Mouse (Mus musculus): ENCODE results near the gene Spdya. TPM values are rescaled to one million over a fixed set of nuclear protein-coding genes. Genes with fewer than 3 reads are reported as not detected.

Gene Spdya
- polyA plus RNA-seq, 1 experiment from 2014 or later: 0.62 TPM

GRCm38 (mm10) chr17:71616319-71617032, 64.6 kb downstream of the Spdya start:
- H3K9ac ChIP-seq (ENCODE audit: low read length): peak overlapping the region; percentile 95
- H3K4me3 ChIP-seq (ENCODE audit: low read depth, low read length): peak overlapping the region; percentile 100
- peak; percentile 32 for DNase-seq (ENCODE audit: low spot score)
- no peak for TF ChIP-seq EP300 (optimal IDR thresholded peaks at IDR 0.05)
- no peak for TF ChIP-seq CTCF (IDR thresholded peaks at IDR 0.05; ENCODE audit: low read depth)
- H3K9me3 ChIP-seq (ENCODE audit: control insufficient read depth, low read length): no peaks in the 10 kb centered on the region
- no peaks in the 10 kb centered on the region for H3K36me3 ChIP-seq (ENCODE audit: control insufficient read depth, insufficient read depth, low read length)
- H3K27ac ChIP-seq (replicated peaks): peak overlapping the region; percentile 83
- H3K27me3 ChIP-seq (ENCODE audit: control insufficient read depth, insufficient read depth, low read length): no peaks in the 10 kb centered on the region
- H3K4me2 ChIP-seq (replicated peaks; ENCODE audit: low read depth): peak overlapping the region; percentile 88
- under 1% methylated on average over 48 of the region's 73 CpGs for WGBS
- peak; percentile 82 for ATAC-seq (ENCODE audit: low FRiP score, low TSS enrichment)
- H3K4me1 ChIP-seq (replicated peaks; ENCODE audit: control insufficient read depth, insufficient read depth): no peaks in the 10 kb centered on the region

- H3K36me3 ChIP-seq (ENCODE audit: control insufficient read depth, insufficient read depth, low read length): no peaks in the 10 kb centered on the region
- H3K27ac ChIP-seq (replicated peaks): peak overlapping the region; percentile 83
- WGBS: under 1% methylated on average over 10 of the region's 10 CpGs
- H3K27me3 ChIP-seq (ENCODE audit: control insufficient read depth, insufficient read depth, low read length): no peaks in the 10 kb centered on the region
- TF ChIP-seq CTCF (IDR thresholded peaks at IDR 0.05; ENCODE audit: low read depth) (no peak), EP300 (optimal IDR thresholded peaks at IDR 0.05) (no peak)
- DNase-seq (ENCODE audit: low spot score): peak; percentile 18
- H3K4me3 ChIP-seq (ENCODE audit: low read depth, low read length): peak overlapping the region; percentile 100
- no peak for ATAC-seq (ENCODE audit: low FRiP score, low TSS enrichment)
- no peaks in the 10 kb centered on the region for H3K4me1 ChIP-seq (replicated peaks; ENCODE audit: control insufficient read depth, insufficient read depth)
- H3K9me3 ChIP-seq (ENCODE audit: control insufficient read depth, low read length): no peaks in the 10 kb centered on the region
- peak overlapping the region; percentile 88 for H3K4me2 ChIP-seq (replicated peaks; ENCODE audit: low read depth)
- H3K9ac ChIP-seq (ENCODE audit: low read length): peak overlapping the region; percentile 95
Measured at GRCm38 (mm10) chr17:71617033-71617362, 65.1 kb downstream of the Spdya start.

GRCm38 (mm10) chr17:71617974-71618373, 66.1 kb downstream of the Spdya start:
- H3K9me3 ChIP-seq (ENCODE audit: control insufficient read depth, low read length): no peaks in the 10 kb centered on the region
- no peaks in the 10 kb centered on the region for H3K4me1 ChIP-seq (replicated peaks; ENCODE audit: control insufficient read depth, insufficient read depth)
- H3K4me2 ChIP-seq (replicated peaks; ENCODE audit: low read depth): peak overlapping the region; percentile 88
- no peak for DNase-seq (ENCODE audit: low spot score)
- no peak overlapping the region for H3K4me3 ChIP-seq (ENCODE audit: low read depth, low read length)
- no peak for TF ChIP-seq CTCF (IDR thresholded peaks at IDR 0.05; ENCODE audit: low read depth)
- no peak for TF ChIP-seq EP300 (optimal IDR thresholded peaks at IDR 0.05)
- H3K9ac ChIP-seq (ENCODE audit: low read length): no peak overlapping the region
- no peak for ATAC-seq (ENCODE audit: low FRiP score, low TSS enrichment)
- no peak overlapping the region for H3K27ac ChIP-seq (replicated peaks)
- 56% methylated on average over 4 of the region's 4 CpGs for WGBS
- no peaks in the 10 kb centered on the region for H3K36me3 ChIP-seq (ENCODE audit: control insufficient read depth, insufficient read depth, low read length)
- H3K27me3 ChIP-seq (ENCODE audit: control insufficient read depth, insufficient read depth, low read length): no peaks in the 10 kb centered on the region

GRCm38 (mm10) chr17:71631806-71632205, 79.9 kb downstream of the Spdya start:
- no peaks in the 10 kb centered on the region for H3K9me3 ChIP-seq (ENCODE audit: control insufficient read depth, low read length)
- peaks cover 19% of the 10 kb centered on the region for H3K36me3 ChIP-seq (ENCODE audit: control insufficient read depth, insufficient read depth, low read length)
- no peaks in the 10 kb centered on the region for H3K4me1 ChIP-seq (replicated peaks; ENCODE audit: control insufficient read depth, insufficient read depth)
- H3K27ac ChIP-seq (replicated peaks): no peak overlapping the region
- WGBS: 70% methylated on average over 10 of the region's 10 CpGs
- no peak overlapping the region for H3K9ac ChIP-seq (ENCODE audit: low read length)
- no peak overlapping the region for H3K4me2 ChIP-seq (replicated peaks; ENCODE audit: low read depth)
- ATAC-seq (ENCODE audit: low FRiP score, low TSS enrichment): no peak
- TF ChIP-seq CTCF (IDR thresholded peaks at IDR 0.05; ENCODE audit: low read depth) (no peak), EP300 (optimal IDR thresholded peaks at IDR 0.05) (no peak)
- no peak for DNase-seq (ENCODE audit: low spot score)
- no peak overlapping the region for H3K4me3 ChIP-seq (ENCODE audit: low read depth, low read length)
- no peaks in the 10 kb centered on the region for H3K27me3 ChIP-seq (ENCODE audit: control insufficient read depth, insufficient read depth, low read length)

GRCm38 (mm10) chr17:71633350-71633749, 81.5 kb downstream of the Spdya start:
- H3K27me3 ChIP-seq (ENCODE audit: control insufficient read depth, insufficient read depth, low read length): no peaks in the 10 kb centered on the region
- no peaks in the 10 kb centered on the region for H3K4me1 ChIP-seq (replicated peaks; ENCODE audit: control insufficient read depth, insufficient read depth)
- no peaks in the 10 kb centered on the region for H3K9me3 ChIP-seq (ENCODE audit: control insufficient read depth, low read length)
- peaks cover 13% of the 10 kb centered on the region for H3K36me3 ChIP-seq (ENCODE audit: control insufficient read depth, insufficient read depth, low read length)
- no peak overlapping the region for H3K4me2 ChIP-seq (replicated peaks; ENCODE audit: low read depth)
- WGBS: 85% methylated on average over 8 of the region's 8 CpGs
- TF ChIP-seq EP300 (optimal IDR thresholded peaks at IDR 0.05) (no peak), CTCF (IDR thresholded peaks at IDR 0.05; ENCODE audit: low read depth) (no peak)
- ATAC-seq (ENCODE audit: low FRiP score, low TSS enrichment): no peak
- H3K27ac ChIP-seq (replicated peaks): no peak overlapping the region
- no peak overlapping the region for H3K9ac ChIP-seq (ENCODE audit: low read length)
- DNase-seq (ENCODE audit: low spot score): no peak
- H3K4me3 ChIP-seq (ENCODE audit: low read depth, low read length): no peak overlapping the region

GRCm38 (mm10) chr17:71636786-71637185, 84.9 kb downstream of the Spdya start:
- DNase-seq (ENCODE audit: low spot score): no peak
- no peaks in the 10 kb centered on the region for H3K27me3 ChIP-seq (ENCODE audit: control insufficient read depth, insufficient read depth, low read length)
- no peak overlapping the region for H3K4me2 ChIP-seq (replicated peaks; ENCODE audit: low read depth)
- peaks cover 13% of the 10 kb centered on the region for H3K36me3 ChIP-seq (ENCODE audit: control insufficient read depth, insufficient read depth, low read length)
- no peak overlapping the region for H3K4me3 ChIP-seq (ENCODE audit: low read depth, low read length)
- H3K9me3 ChIP-seq (ENCODE audit: control insufficient read depth, low read length): no peaks in the 10 kb centered on the region
- WGBS: 92% methylated on average over 8 of the region's 8 CpGs
- no peak for TF ChIP-seq EP300 (optimal IDR thresholded peaks at IDR 0.05)
- TF ChIP-seq CTCF (IDR thresholded peaks at IDR 0.05; ENCODE audit: low read depth): no peak
- no peaks in the 10 kb centered on the region for H3K4me1 ChIP-seq (replicated peaks; ENCODE audit: control insufficient read depth, insufficient read depth)
- ATAC-seq (ENCODE audit: low FRiP score, low TSS enrichment): no peak
- H3K9ac ChIP-seq (ENCODE audit: low read length): no peak overlapping the region
- H3K27ac ChIP-seq (replicated peaks): no peak overlapping the region

Data from stomach, postnatal 0 days (tissue).